Mouse (Mus musculus): Measurements from ENCODE around the gene Sgip1. TPM values are rescaled to one million over a fixed set of nuclear protein-coding genes. Genes with fewer than 3 reads are reported as not detected.

Gene Sgip1
- total RNA-seq (2021) = 100 to 1,000 TPM; 280 to 316 TPM

GRCm38 (mm10) chr4:102741287-102741686 lies at the start of gene Sgip1:
Sgip1 (plus strand) TSS chr4:102741297.
- intact Hi-C loops (cut with DNase I) = no loop called here
- no peak for DNase-seq (ENCODE audit: low spot score in 2 of 2)

DNA sequence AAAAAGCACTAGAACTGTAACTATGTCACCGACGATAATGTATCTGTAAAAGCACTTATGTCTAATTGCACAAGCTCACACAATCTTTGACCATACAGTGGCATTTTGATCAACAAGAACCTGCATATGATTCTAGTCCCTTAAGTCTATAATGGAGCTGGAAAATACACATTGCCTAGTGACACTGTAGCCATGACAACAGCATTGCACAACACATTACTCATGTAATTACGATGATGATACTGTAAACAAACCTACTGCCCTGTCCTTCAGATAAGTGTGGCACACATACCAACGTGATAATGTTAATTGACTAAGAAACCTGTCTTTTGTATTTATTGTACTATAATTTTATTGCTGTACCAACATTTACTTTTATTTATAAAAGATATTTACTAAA lies 49.7 kb upstream of the Sgip1 start:
- no peak for DNase-seq (ENCODE audit: low spot score in 2 of 2)
- intact Hi-C loops (cut with DNase I) = no loop called here

DNA sequence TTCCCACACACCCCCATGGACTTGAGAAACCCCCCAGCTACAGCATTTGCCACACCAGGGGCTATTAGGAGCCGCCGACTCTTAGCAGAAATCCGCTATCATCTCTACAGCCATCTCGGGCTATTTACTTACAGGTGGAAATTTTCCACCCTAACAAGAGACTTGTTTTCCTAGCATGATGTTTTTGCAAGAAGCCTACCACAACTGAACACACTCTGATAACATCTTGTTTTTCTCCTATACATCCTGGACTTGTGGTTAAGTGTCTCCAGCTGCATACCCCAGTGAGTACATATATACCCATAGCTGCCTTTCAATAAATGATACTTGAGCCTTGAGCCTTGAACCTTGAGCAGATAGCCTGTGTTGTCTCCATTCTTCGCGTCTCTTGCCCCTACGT lies 43.1 kb upstream of the Sgip1 start:
- no peak for DNase-seq (ENCODE audit: low spot score in 2 of 2)
- intact Hi-C loops (cut with DNase I) = no loop called here

DNA sequence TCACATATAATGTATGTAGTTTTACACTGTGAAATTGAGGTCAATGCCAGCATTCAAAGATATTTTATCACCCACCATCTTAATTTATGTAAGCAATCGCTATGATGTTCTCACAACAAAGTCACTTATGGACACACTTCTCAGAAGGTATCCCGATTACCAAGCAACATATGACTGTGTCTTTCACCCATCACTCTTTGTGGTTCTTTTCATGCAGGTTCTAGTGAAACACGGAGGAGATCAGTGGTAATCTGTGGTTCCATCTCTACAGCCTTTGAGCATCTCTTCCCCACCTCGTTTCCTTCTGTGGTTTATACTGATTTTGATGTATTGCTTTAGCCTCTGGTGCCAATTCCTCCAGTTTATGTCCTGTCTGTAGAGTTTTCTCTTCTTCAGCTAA lies 29.4 kb upstream of the Sgip1 start:
- intact Hi-C loops (cut with DNase I) = no loop called here
- no peak for DNase-seq (ENCODE audit: low spot score in 2 of 2)

GRCm38 (mm10) chr4:102715532-102715931 lies 25.6 kb upstream of the Sgip1 start:
- intact Hi-C loops (cut with DNase I) = no loop called here
- no peak for DNase-seq (ENCODE audit: low spot score in 2 of 2)

DNA sequence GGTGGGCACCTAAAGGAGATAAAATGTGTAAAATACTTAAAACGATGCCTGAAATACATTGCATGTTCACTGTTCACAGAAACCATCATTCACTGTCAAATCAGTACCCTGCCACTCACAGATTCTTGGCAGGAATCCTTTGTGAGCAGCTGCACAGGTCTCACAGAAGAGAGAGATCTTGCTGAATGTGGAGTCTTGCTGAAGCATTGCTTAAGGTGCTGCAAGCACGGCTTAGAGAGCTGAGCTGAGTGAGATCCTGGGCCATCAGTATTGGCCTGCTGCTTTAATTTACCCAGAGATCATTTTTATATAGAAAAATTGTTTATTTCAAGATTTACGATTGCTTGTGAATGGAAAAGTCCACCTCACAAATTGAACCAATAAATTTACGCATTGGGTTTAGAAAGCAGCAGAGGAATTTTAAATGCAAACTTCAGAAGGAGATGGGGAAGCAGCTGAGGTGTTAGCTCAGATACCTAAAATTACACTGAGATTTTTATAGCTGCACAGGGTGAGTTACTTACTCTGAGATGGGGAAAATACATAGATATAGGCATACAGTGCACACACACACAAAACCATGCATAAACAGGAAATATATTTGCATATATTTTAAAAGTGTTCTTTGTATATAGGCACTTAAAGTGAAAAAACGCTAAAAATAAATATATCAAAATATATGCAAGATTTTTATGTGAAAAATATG lies 23.8 kb upstream of the Sgip1 start:
- no peak for DNase-seq (ENCODE audit: low spot score in 2 of 2)
- intact Hi-C loops (cut with DNase I) = no loop called here

GRCm38 (mm10) chr4:102719535-102719934 lies 21.6 kb upstream of the Sgip1 start:
- intact Hi-C loops (cut with DNase I) = no loop called here
- DNase-seq (ENCODE audit: low spot score in 2 of 2) = no peak

DNA sequence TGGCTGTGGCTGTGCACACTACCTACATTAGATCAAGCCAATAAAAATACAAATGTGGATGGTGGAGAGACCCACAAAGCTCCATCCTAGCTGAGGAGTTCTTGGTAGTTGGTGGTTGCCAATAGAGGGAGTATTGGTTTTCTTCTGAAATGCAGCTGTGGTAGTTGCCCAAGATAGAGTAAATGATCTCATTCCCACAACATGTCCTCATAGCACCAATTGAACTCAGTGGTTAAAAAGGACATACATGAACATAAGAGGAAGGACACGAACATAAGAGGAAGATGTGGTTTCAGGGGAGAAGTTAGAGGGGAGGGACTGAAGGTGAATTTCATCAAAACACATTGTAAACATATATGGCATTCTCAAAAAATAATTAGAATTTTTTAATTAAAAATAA lies 21.1 kb upstream of the Sgip1 start:
- DNase-seq (ENCODE audit: low spot score in 2 of 2) = no peak
- intact Hi-C loops (cut with DNase I) = no loop called here

DNA sequence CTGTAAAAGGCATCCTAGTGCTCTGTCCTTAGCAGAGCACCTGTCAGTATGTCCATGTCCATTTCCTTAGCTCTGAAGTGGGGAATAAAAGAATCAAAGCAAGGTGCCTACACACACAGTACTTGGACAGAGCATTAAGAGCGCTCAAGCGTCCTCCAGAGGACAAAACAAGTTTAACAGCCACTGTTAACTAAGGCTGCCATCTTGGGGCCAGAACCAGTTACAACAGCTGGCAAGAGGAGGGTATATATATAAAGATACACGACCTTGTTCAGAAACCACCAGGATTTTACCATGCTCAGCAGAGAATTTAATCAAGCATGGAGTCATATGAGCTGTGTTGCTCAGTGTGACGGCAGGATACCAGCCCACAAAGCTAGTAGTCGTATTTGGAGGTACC lies 16.7 kb upstream of the Sgip1 start:
- no peak for DNase-seq (ENCODE audit: low spot score in 2 of 2)
- intact Hi-C loops (cut with DNase I) = no loop called here

DNA sequence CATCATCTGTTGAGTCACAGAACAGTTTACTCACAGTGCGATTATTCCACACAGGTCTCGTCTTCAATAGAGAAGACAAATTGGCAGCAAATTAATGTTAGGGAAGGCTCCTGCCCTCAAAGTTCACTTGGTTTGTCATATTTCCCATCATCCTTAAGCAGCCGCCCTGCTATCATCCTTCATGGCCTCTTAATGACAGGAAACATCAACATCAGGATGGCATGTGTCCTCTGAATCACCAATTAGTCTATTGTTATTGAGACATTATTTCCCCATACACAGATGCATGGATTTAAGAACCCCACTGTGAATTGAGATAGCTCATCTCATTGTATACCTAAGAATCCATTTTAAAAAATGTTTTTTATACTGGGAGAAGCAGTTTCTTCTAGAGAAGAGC lies 10.1 kb upstream of the Sgip1 start:
- intact Hi-C loops (cut with DNase I) = no loop called here

GRCm38 (mm10) chr4:102734022-102734657 lies 7.0 kb upstream of the Sgip1 start:
- intact Hi-C loops (cut with DNase I) = no loop called here
- DNase-seq (ENCODE audit: low spot score in 2 of 2) = no peak

More for the DNA sequence above, 10.1 kb upstream of the Sgip1 start:
- DNase-seq (ENCODE audit: low spot score in 2 of 2) = no peak

- intact Hi-C loops (cut with DNase I) = no loop called here
- no peak for DNase-seq (ENCODE audit: low spot score in 2 of 2)
Observed at GRCm38 (mm10) chr4:102753334-102754090, 12.4 kb downstream of the Sgip1 start.

- DNase-seq (ENCODE audit: low spot score in 2 of 2) = peak; percentile 68 to 78
- intact Hi-C loops (cut with DNase I) = no loop called here
Observed at GRCm38 (mm10) chr4:102759095-102759890, 18.2 kb downstream of the Sgip1 start.

GRCm38 (mm10) chr4:102760042-102760821 lies 19.1 kb downstream of the Sgip1 start:
- intact Hi-C loops (cut with DNase I) = loop anchor here (2.0 to 5.0 kb wide), 3 partner anchors 101 to 152 kb away; no protein-coding TSS in a partner anchor
- peak; percentile 89 to 91 for DNase-seq (ENCODE audit: low spot score in 2 of 2)

- intact Hi-C loops (cut with DNase I) = loop anchor here (5.0 kb wide), 2 partner anchors 125 to 150 kb away; no protein-coding TSS in a partner anchor
- DNase-seq (ENCODE audit: low spot score in 2 of 2) = no peak
Observed at GRCm38 (mm10) chr4:102762075-102762474, 21.0 kb downstream of the Sgip1 start.

DNA sequence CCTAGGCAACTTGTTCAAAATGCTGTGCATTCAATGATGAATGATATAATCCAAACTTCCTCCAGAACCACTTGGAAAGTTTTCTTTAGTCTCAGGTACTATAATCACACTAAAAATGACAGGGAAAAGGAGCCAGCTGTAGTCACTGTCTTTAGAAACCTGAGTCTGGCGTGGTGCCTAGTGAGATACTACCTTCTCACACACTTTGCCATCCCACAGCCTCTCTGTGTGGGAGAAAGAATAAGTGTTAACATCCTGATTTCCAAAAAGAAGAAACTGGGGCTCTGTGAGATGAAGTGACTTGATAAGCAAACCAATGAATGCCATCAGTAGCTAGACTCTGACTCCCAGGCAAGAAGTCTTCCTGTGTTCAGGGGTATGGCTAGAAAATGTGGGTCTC lies 28.0 kb downstream of the Sgip1 start:
- intact Hi-C loops (cut with DNase I) = no loop called here
- no peak for DNase-seq (ENCODE audit: low spot score in 2 of 2)

DNA sequence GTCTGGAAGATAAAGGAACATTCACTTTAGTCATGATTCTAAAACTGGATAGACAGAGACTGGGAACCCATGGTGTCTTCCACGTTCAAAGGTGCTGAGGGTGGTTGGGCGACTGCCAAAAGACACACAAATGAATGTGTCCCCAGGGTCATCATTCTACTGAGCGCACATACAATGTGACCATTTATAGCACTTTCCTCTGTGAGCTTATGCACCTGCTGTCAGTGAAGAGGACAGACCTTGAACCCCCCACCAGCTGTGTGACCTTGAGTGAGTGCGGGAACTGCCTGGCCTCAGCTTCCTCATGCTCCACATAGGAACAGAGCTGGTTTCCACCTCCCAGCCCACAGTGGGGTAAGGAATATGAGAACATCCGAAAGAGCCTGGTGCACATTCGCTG lies 28.8 kb downstream of the Sgip1 start:
- intact Hi-C loops (cut with DNase I) = no loop called here
- no peak for DNase-seq (ENCODE audit: low spot score in 2 of 2)

DNA sequence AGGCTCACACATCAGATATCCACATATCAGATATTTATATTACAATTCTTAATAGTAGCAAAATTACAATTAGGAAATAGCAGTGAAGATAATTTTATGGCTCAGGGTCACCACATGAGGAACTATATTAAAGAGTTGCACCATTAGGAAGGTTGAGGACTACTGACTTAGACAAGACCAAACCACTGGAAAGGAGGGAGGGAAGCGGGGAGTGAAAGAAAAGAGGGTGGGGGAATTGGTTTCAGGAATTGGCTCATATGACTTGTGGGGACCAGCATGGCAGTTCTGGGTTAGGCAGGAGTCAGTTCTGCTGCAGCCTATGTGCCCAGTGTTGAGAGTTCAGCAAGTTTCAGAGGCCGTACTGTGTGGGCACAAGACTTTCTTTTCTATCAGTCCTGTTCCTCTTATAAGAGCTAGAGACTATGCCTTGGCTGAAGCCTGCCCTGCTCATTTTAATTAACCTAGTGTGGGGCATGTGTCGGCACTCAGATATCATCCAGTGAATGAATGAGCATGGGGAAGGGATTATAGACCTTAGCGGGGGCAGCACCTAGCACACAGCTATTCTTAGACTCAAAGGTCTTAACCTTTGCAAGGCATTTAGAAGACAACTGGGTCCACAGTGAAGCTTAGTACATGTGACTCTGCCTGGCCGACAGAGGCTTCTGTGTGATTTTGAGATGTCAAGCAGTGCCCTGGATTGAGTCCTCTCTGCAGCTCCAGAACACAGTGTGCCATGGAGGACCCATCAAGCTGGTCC lies 30.7 kb downstream of the Sgip1 start:
- intact Hi-C loops (cut with DNase I) = no loop called here
- no peak for DNase-seq (ENCODE audit: low spot score in 2 of 2)

Data from left cerebral cortex, postnatal 36 days (tissue).